Mouse (Mus musculus) forebrain, embryonic 16.5 days (tissue): Measurements from ENCODE around the gene Btbd9. TPM values are rescaled to one million over a fixed set of nuclear protein-coding genes. Genes with fewer than 3 reads are reported as not detected.

Source experiments
- ATAC-seq: fragments of 200-750 bp; cut with Nextera tagmentation; 2 replicates; pipeline ENCODE4 v1.8.0; 2017; ENCODE audit warnings: mild to moderate bottlenecking, moderate library complexity
- H3K27ac ChIP-seq: fragments of 300-500 bp; sonication (generic); 2 replicates; pipeline ENCODE4 v1.5.1; 2014; ENCODE audit warnings: low read length, control low read depth
- H3K27me3 ChIP-seq: fragments of 300-500 bp; sonication (generic); replicated peaks from 2 replicates; pipeline ENCODE4 v1.6.1; 2014; ENCODE audit warnings: low read length; ENCODE audit not compliant: control insufficient read depth, insufficient read depth
- H3K36me3 ChIP-seq: fragments of 300-500 bp; sonication (generic); 2 replicates; pipeline ENCODE4 v1.6.1; 2014; ENCODE audit not compliant: control insufficient read depth, insufficient read depth
- H3K4me1 ChIP-seq: fragments of 300-500 bp; sonication (generic); replicated peaks from 2 replicates; pipeline ENCODE4 v1.6.1; 2014; ENCODE audit warnings: low read length; ENCODE audit not compliant: control insufficient read depth, insufficient read depth
- H3K4me2 ChIP-seq: fragments of 300-500 bp; sonication (generic); 2 replicates; pipeline ENCODE4 v1.6.1; 2014; ENCODE audit warnings: mild to moderate bottlenecking, low read length, control low read depth
- H3K4me3 ChIP-seq: fragments of 300-500 bp; sonication (generic); replicated peaks from 2 replicates; pipeline ENCODE4 v1.5.1; 2014; ENCODE audit warnings: mild to moderate bottlenecking, low read length, control low read depth
- H3K9ac ChIP-seq: fragments of 300-500 bp; sonication (generic); replicated peaks from 2 replicates; pipeline ENCODE4 v1.6.1; 2014; ENCODE audit warnings: low read depth, low read length, control low read depth
- H3K9me3 ChIP-seq: fragments of 300-500 bp; sonication (generic); 2 replicates; pipeline ENCODE4 v1.6.1; 2016; ENCODE audit warnings: low read length; ENCODE audit not compliant: control insufficient read depth
- WGBS: fragments of 180-500 bp; shearing (Covaris S2); extraction: QIAGEN DNeasy Blood & Tissue Kit; methylation state at CpG from one replicate; pipeline ENCODE4 v1.1.7; 2014; 5-methylcytosine and 5-hydroxymethylcytosine counted together
- polyA plus RNA-seq: library from polyadenylated mRNA; unstranded; fragments of >200 nt; fragmentation: Nextera tagmentation; extraction: Ambion mirVana; gene quantifications from 2 replicates; pipeline ENCODE4 v1.2.1, GENCODE M21; 2015

Btbd9 gene
- polyA plus RNA-seq, 1 experiment from 2014 or later: 141 TPM

DNA sequence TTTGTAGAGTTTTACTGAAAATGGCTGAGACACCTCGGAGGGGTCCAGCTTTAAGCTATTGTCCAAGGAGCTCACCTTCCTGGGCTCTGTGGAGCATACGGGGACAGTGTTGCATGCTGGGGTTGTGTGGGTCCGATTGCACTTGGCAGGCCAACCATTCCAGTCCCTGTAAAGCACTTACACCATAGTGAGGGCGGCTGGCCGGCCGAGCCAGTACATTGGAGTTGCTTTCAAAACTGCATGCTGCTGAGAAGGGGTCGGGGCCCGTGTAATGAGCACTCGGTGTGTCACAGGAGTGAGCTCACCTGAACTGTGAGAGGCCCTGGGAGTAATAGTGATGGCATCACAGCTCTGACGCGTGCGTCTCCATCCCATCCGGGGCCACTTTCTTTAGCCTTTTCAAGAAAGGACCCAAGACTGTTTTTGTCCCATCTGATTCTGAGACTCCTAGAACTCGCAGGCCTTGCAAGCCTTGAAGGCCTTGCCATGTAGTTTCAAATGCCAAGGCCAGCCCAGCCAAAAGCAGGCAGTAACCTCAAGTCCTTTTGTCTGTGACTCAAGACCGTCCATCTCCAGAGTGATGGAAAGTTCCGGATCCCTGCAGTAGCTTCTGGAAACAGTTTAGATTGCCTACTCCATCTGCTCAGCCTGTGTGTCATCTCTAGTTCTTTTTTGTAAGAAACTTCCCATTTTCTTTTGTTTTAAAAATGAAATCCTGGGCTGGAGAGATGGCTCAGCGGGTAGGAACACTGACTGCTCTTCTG lies 371.0 kb downstream of the Btbd9 start:
- no peak overlapping the region for H3K4me2 ChIP-seq
- H3K4me1 ChIP-seq: peaks cover 36% of the 10 kb centered on the region
- no peak overlapping the region for H3K4me3 ChIP-seq
- ATAC-seq: no peak
- 91% methylated on average over 17 of the region's 17 CpGs for WGBS
- H3K27me3 ChIP-seq: no peaks in the 10 kb centered on the region
- H3K9ac ChIP-seq: no peak overlapping the region
- no peak overlapping the region for H3K27ac ChIP-seq
- no peaks in the 10 kb centered on the region for H3K9me3 ChIP-seq
- no peaks in the 10 kb centered on the region for H3K36me3 ChIP-seq

DNA sequence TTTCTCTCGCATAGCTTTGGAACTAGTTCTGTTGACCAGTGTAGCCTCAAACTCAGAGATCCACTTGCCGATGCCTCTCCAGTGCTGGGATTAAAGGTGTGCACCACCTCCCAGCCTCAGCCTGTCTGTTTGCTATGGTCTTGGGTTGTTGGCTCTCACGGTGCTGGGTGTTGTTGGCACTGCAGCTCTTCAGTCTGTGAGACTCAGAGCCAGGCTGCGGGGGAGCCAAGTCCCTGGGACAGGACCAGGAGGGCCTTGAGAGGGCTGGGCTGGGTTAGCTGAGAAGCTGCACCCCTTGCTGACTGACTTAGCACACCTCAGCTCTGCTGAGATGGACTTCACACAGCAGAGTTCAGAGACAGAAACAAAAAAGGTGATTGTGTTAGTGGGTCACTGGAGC lies 376.0 kb downstream of the Btbd9 start:
- Histone ChIP-seq H3K9ac (no peak overlapping the region), H3K4me1 (peaks cover 69% of the 10 kb centered on the region), H3K4me2 (no peak overlapping the region), H3K9me3 (no peaks in the 10 kb centered on the region), H3K4me3 (no peak overlapping the region), H3K27me3 (no peaks in the 10 kb centered on the region), H3K27ac (no peak overlapping the region), H3K36me3 (no peaks in the 10 kb centered on the region)
- WGBS: 67% methylated on average over 4 of the region's 4 CpGs
- no peak for ATAC-seq

- Histone ChIP-seq H3K9ac (no peak overlapping the region), H3K36me3 (no peaks in the 10 kb centered on the region), H3K4me3 (no peak overlapping the region), H3K9me3 (no peaks in the 10 kb centered on the region), H3K27ac (no peak overlapping the region), H3K27me3 (no peaks in the 10 kb centered on the region), H3K4me2 (no peak overlapping the region), H3K4me1 (peaks cover 75% of the 10 kb centered on the region)
- ATAC-seq: no peak
- 62% methylated on average over 13 of the region's 13 CpGs for WGBS
These were observed 376.7 kb downstream of the Btbd9 start for GRCm38 (mm10) chr17:30199374-30200247.

DNA sequence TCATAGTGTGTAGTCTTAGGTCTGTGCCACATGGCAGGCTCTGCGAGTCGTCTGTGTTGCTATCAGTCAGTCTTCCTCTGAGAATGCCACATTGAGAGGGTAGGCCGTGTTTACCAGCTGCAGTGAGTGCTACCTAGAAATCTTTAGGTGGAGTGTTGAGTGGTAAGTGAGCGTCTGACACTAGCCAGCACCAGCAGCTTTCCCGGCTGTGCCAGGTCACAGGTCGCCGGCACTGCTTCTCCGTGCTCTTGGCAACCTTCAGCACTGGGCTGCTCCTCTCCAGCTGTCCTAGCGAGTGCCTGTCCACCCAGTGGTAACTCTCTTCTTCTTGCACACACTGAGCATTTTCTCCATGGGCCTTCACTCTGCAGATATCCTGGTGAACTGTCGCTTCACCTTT lies 377.9 kb downstream of the Btbd9 start:
- peaks cover 73% of the 10 kb centered on the region for H3K4me1 ChIP-seq
- no peak for ATAC-seq
- H3K9ac ChIP-seq: no peak overlapping the region
- no peaks in the 10 kb centered on the region for H3K27me3 ChIP-seq
- H3K36me3 ChIP-seq: no peaks in the 10 kb centered on the region
- no peak overlapping the region for H3K27ac ChIP-seq
- no peaks in the 10 kb centered on the region for H3K9me3 ChIP-seq
- H3K4me3 ChIP-seq: no peak overlapping the region
- H3K4me2 ChIP-seq: no peak overlapping the region
- 74% methylated on average over 10 of the region's 10 CpGs for WGBS

GRCm38 (mm10) chr17:30197280-30198030 lies 378.8 kb downstream of the Btbd9 start:
- 65% methylated on average over 12 of the region's 12 CpGs for WGBS
- no peaks in the 10 kb centered on the region for H3K27me3 ChIP-seq
- H3K4me1 ChIP-seq: peaks cover 68% of the 10 kb centered on the region
- no peak for ATAC-seq
- no peaks in the 10 kb centered on the region for H3K9me3 ChIP-seq
- no peak overlapping the region for H3K4me2 ChIP-seq
- no peaks in the 10 kb centered on the region for H3K36me3 ChIP-seq
- no peak overlapping the region for H3K27ac ChIP-seq
- H3K9ac ChIP-seq: no peak overlapping the region
- H3K4me3 ChIP-seq: no peak overlapping the region

GRCm38 (mm10) chr17:30196401-30197279 lies 379.6 kb downstream of the Btbd9 start:
- no peak for ATAC-seq
- Histone ChIP-seq H3K9me3 (no peaks in the 10 kb centered on the region), H3K36me3 (no peaks in the 10 kb centered on the region), H3K27ac (no peak overlapping the region), H3K27me3 (no peaks in the 10 kb centered on the region), H3K4me2 (no peak overlapping the region), H3K4me3 (no peak overlapping the region), H3K9ac (no peak overlapping the region), H3K4me1 (peaks cover 64% of the 10 kb centered on the region)
- WGBS: 48% methylated on average over 17 of the region's 17 CpGs

GRCm38 (mm10) chr17:30195591-30196183 lies 380.6 kb downstream of the Btbd9 start:
- no peak overlapping the region for H3K27ac ChIP-seq
- no peak overlapping the region for H3K4me2 ChIP-seq
- 80% methylated on average over 21 of the region's 21 CpGs for WGBS
- no peak overlapping the region for H3K9ac ChIP-seq
- no peak for ATAC-seq
- peaks cover 63% of the 10 kb centered on the region for H3K4me1 ChIP-seq
- no peaks in the 10 kb centered on the region for H3K9me3 ChIP-seq
- H3K27me3 ChIP-seq: no peaks in the 10 kb centered on the region
- H3K36me3 ChIP-seq: no peaks in the 10 kb centered on the region
- no peak overlapping the region for H3K4me3 ChIP-seq

DNA sequence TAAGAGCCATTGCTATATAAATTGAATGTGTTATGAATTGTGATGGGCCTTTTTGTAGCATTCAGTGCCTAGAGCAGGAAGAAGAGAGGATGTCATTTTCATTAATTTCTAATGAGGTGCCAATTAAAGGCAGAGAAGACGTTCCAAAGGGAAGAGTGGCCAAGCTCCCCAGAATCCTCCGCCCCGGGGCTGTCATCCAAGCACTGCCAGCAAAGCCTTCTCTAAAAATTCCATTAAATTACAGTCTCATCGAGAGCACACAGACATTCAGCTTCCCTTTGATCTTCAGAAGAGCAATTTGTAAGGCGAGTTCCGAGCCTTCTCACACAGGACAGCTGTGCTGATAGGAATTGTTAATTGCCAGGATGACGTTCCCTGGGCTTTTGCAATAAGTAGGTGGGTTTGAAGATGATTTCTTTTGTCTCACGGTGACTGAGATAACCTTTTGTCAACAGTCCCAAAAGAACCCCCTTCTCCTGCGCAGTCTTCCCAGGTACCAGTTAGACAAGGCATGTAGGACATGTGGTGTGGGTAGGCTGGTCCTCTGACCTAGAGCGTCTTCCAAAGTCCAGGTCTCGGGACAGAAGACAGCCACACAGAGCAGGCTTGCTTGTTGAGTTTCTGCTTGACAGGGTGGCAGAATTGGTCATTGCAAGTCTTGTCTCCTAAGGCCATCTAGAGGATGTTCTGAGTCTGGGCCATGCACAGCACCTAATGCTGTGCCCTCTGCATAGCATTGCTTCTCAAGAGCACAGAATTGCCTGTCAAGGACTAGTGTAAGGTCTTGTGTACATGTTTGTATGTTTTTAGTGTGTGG lies 381.5 kb downstream of the Btbd9 start:
- ATAC-seq: no peak
- peaks cover 63% of the 10 kb centered on the region for H3K4me1 ChIP-seq
- no peaks in the 10 kb centered on the region for H3K9me3 ChIP-seq
- no peak overlapping the region for H3K4me3 ChIP-seq
- no peak overlapping the region for H3K4me2 ChIP-seq
- H3K27me3 ChIP-seq: no peaks in the 10 kb centered on the region
- 34% methylated on average over 11 of the region's 11 CpGs for WGBS
- H3K36me3 ChIP-seq: no peaks in the 10 kb centered on the region
- no peak overlapping the region for H3K9ac ChIP-seq
- H3K27ac ChIP-seq: 0 out of 2 replicates have a peak overlapping the region, but pooled peaks have one; percentile 8
